Mouse (Mus musculus) stomach, embryonic 15.5 days (tissue): ENCODE results near the gene Tmem101. TPM values are rescaled to one million over a fixed set of nuclear protein-coding genes. Genes with fewer than 3 reads are reported as not detected.
"Not testable (repeated sequence)": the region's sequence is repeated elsewhere in the genome, so short reads cannot be mapped to it uniquely, and the experiment has no call there.

Source experiments
- ATAC-seq: fragments of 200-750 bp; cut with Nextera tagmentation; 2 replicates; pipeline ENCODE4 v1.8.0; 2017; ENCODE audit warnings: low read depth, moderate number of reproducible peaks, moderate TSS enrichment; ENCODE audit not compliant: insufficient read depth, low FRiP score
- H3K27ac ChIP-seq: fragments of 300-500 bp; sonication (generic); 2 replicates; pipeline ENCODE4 v1.5.1; 2015; ENCODE audit warnings: mild to moderate bottlenecking, inconsistent platforms
- H3K27me3 ChIP-seq: fragments of 300-500 bp; sonication (generic); replicated peaks from 2 replicates; pipeline ENCODE4 v1.6.1; 2015; ENCODE audit warnings: inconsistent platforms
- H3K36me3 ChIP-seq: fragments of 300-500 bp; sonication (generic); 2 replicates; pipeline ENCODE4 v1.6.1; 2015; ENCODE audit warnings: inconsistent platforms
- H3K4me1 ChIP-seq: fragments of 300-500 bp; sonication (generic); 2 replicates; pipeline ENCODE4 v1.6.1; 2015; ENCODE audit warnings: inconsistent platforms
- H3K4me2 ChIP-seq: fragments of 300-500 bp; sonication (generic); 2 replicates; pipeline ENCODE4 v1.6.1; 2015; ENCODE audit warnings: mild to moderate bottlenecking, inconsistent platforms
- H3K4me3 ChIP-seq: fragments of 300-500 bp; sonication (generic); replicated peaks from 2 replicates; pipeline ENCODE4 v1.5.1; 2015; ENCODE audit warnings: inconsistent platforms
- H3K9ac ChIP-seq: fragments of 300-500 bp; sonication (generic); 2 replicates; pipeline ENCODE4 v1.6.1; 2015; ENCODE audit warnings: inconsistent platforms
- H3K9me3 ChIP-seq: fragments of 300-500 bp; sonication (generic); 2 replicates; pipeline ENCODE4 v1.6.1; 2016; ENCODE audit warnings: inconsistent platforms
- WGBS: fragments of 180-500 bp; shearing (Covaris S2); methylation state at CpG from one replicate; pipeline ENCODE4 v1.1.7; 2015; 5-methylcytosine and 5-hydroxymethylcytosine counted together
- polyA plus RNA-seq: library from polyadenylated mRNA; unstranded; fragments of >200 nt; fragmentation: Nextera tagmentation; extraction: Ambion mirVana; gene quantifications from 2 replicates; pipeline ENCODE4 v1.2.1, GENCODE M21; 2015

Tmem101 gene
- polyA plus RNA-seq, 1 experiment from 2014 or later, result 28.3 TPM

DNA sequence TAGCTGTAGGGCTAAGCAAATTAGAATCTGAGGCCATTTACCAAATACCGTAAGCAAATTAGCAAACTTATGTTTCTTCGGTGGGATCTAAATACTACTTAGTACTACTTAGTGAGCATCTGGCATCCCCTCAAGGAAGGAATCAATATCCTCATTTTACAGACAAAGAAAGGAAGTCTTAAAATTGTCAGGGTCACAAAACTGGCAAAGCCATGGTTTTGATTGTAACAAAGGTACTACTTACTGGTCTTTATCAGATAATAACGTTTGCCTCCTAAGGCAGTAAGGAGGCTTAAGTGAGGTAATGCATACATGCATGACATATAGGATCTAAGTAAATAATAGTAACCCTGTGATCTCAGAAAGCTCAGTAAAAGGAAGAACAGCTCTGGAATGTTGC lies 29.5 kb upstream of the Tmem101 start:
- H3K9me3 ChIP-seq, result no peaks in the 10 kb centered on the region
- WGBS, result 49% methylated on average over 3 of the region's 3 CpGs
- ATAC-seq, result no peak
- no peak overlapping the region for H3K9ac ChIP-seq
- H3K4me2 ChIP-seq, result peak overlapping the region; percentile 65
- peak overlapping the region; percentile 94 for H3K27ac ChIP-seq
- no peaks in the 10 kb centered on the region for H3K27me3 ChIP-seq
- peak overlapping the region; percentile 92 for H3K4me3 ChIP-seq
- H3K36me3 ChIP-seq, result 0 out of 2 replicates have a peak, but pooled peaks cover 4% of the 10 kb centered on the region
- H3K4me1 ChIP-seq, result peaks cover 16% of the 10 kb centered on the region

DNA sequence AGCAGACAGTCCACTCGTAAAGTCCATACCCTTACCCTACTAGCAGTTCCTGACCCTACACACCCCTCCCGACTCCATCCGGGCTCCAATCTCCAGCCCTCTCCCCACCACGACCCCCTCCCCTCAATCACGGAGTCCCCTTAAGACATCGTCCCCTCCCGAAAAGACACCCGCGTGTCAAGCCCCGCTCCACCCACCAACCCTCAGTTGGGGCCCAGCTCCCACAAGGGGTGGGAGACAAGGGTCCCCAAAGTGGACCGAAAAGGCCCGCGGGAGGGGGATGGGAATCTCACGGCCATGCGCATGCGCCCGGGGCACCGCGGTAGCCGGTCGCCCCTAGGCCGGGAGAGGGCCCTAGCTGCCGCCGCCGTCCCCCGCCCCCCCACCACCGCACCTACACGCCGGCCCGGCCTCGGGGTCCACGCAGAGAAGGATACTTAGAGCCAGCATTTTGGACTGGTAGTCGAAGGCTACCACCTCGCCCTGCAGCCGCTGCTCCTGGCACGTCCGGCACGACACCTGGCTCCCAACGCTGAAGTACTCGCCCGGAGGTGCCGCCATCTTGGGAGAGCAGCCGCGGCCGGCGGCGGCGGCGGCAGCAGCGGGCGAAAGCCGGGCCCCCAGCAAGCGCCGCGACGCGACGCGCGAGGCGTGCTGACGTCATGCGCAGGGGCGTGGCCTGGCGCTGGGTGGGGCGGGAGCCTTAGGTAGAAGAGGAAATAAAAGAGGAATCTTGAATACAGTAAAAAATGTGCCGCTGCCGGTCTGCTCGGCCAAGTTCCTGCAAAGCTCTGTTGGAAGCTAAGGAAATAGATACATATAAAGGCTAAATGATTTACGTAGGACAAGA lies 28.7 kb upstream of the Tmem101 start, which contains the start of gene Lsm12:
Lsm12 (minus strand) TSS at position 651 of the 850 bp plus-strand sequence.
- ATAC-seq, result peak; percentile 76
- WGBS, result under 1% methylated on average over 69 of the region's 70 CpGs
- no peaks in the 10 kb centered on the region for H3K9me3 ChIP-seq

GRCm38 (mm10) chr11:102184253-102184645 lies 28.0 kb upstream of the Tmem101 start:
- Histone ChIP-seq H3K4me2 (peak overlapping the region; percentile 65), H3K4me3 (peak overlapping the region; percentile 92), H3K9me3 (no peaks in the 10 kb centered on the region), H3K36me3 (0 out of 2 replicates have a peak, but pooled peaks cover 4% of the 10 kb centered on the region), H3K4me1 (peaks cover 10% of the 10 kb centered on the region), H3K27ac (peak overlapping the region; percentile 94), H3K9ac (peak overlapping the region; percentile 94), H3K27me3 (no peaks in the 10 kb centered on the region)
- no peak for ATAC-seq
- 2% methylated on average over 7 of the region's 7 CpGs for WGBS

More for the DNA sequence above, 28.7 kb upstream of the Tmem101 start, which contains the start of gene Lsm12:
- H3K36me3 ChIP-seq, result 0 out of 2 replicates have a peak, but pooled peaks cover 4% of the 10 kb centered on the region
- peak within 1 kb of the TSS; percentile 92 for H3K4me3 ChIP-seq
- peak within 1 kb of the TSS; percentile 94 for H3K27ac ChIP-seq
- no peaks in the 10 kb centered on the region for H3K27me3 ChIP-seq
- peak within 1 kb of the TSS; percentile 65 for H3K4me2 ChIP-seq
- H3K4me1 ChIP-seq, result peaks cover 11% of the 10 kb centered on the region
- peak within 1 kb of the TSS; percentile 94 for H3K9ac ChIP-seq

GRCm38 (mm10) chr11:102179836-102180235 lies 23.6 kb upstream of the Tmem101 start:
- no peaks in the 10 kb centered on the region for H3K27me3 ChIP-seq
- no peak overlapping the region for H3K27ac ChIP-seq
- H3K36me3 ChIP-seq, result peaks cover 18% of the 10 kb centered on the region
- ATAC-seq, result no peak
- H3K4me2 ChIP-seq, result no peak overlapping the region
- no peak overlapping the region for H3K4me3 ChIP-seq
- H3K9ac ChIP-seq, result no peak overlapping the region
- no peaks in the 10 kb centered on the region for H3K9me3 ChIP-seq
- H3K4me1 ChIP-seq, result peaks cover 3% of the 10 kb centered on the region; the same call in 1 of the 2 replicates

DNA sequence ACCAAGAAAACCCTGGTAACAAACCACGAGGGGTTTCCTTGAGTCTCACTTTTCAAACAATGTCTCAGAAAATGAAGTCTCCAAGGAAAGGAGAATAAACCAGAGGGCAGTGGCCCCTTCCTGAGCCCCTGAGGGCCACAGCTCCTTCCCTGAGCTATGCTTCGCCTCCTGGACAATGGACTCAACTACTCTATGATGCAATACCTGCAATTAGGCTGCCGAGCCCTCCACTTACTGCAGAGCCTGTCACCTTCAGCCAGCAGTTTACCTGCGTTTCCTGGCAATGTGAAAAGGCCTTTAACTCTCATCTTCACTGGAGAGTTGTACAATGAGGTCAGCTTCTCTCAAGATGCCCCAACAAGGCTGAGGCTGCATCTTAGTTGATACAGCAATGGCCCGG lies 12.5 kb upstream of the Tmem101 start:
- no peak for ATAC-seq
- no peaks in the 10 kb centered on the region for H3K4me1 ChIP-seq
- no peak overlapping the region for H3K4me2 ChIP-seq
- no peak overlapping the region for H3K27ac ChIP-seq
- H3K36me3 ChIP-seq, result peaks cover 28% of the 10 kb centered on the region
- 82% methylated on average over 5 of the region's 5 CpGs for WGBS
- H3K9ac ChIP-seq, result no peak overlapping the region
- no peak overlapping the region for H3K4me3 ChIP-seq
- H3K9me3 ChIP-seq, result no peaks in the 10 kb centered on the region
- H3K27me3 ChIP-seq, result no peaks in the 10 kb centered on the region

DNA sequence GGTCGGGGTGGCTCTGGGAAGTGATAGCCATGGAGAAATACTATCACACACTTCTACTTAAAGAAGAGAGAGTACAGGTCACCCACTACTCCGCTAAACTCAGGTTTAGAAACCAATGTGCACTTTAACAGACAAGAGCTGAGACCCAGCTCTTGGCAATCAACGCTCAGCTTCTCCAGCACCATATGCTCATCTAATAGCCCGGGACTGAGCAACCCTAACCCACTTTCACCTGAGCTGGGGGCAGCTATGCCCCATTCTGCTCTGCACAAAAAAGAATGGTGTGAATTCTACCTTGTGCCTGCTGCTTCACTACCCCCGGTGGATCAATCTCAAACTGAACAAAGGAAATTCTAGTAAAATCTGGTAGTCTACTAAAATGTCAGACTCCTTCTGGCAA lies 11.3 kb upstream of the Tmem101 start:
- H3K9me3 ChIP-seq, result no peaks in the 10 kb centered on the region
- no peaks in the 10 kb centered on the region for H3K4me1 ChIP-seq
- H3K4me2 ChIP-seq, result no peak overlapping the region
- H3K4me3 ChIP-seq, result no peak overlapping the region
- no peak for ATAC-seq
- WGBS, result 85% methylated on average over 5 of the region's 5 CpGs
- peaks cover 34% of the 10 kb centered on the region for H3K36me3 ChIP-seq
- no peak overlapping the region for H3K9ac ChIP-seq
- no peak overlapping the region for H3K27ac ChIP-seq
- no peaks in the 10 kb centered on the region for H3K27me3 ChIP-seq

- Histone ChIP-seq H3K27ac (no peak overlapping the region), H3K9ac (no peak overlapping the region), H3K36me3 (peaks cover 38% of the 10 kb centered on the region), H3K4me3 (no peak overlapping the region), H3K9me3 (no peaks in the 10 kb centered on the region), H3K4me2 (no peak overlapping the region), H3K4me1 (no peaks in the 10 kb centered on the region), H3K27me3 (no peaks in the 10 kb centered on the region)
- no peak for ATAC-seq
- 37% methylated on average over 6 of the region's 6 CpGs for WGBS
Measured at GRCm38 (mm10) chr11:102165971-102166722, 9.9 kb upstream of the Tmem101 start.

GRCm38 (mm10) chr11:102159781-102160180 lies 3.6 kb upstream of the Tmem101 start:
- Histone ChIP-seq H3K4me3 (no peak overlapping the region), H3K27me3 (no peaks in the 10 kb centered on the region), H3K36me3 (peaks cover 18% of the 10 kb centered on the region), H3K4me2 (no peak overlapping the region), H3K9ac (no peak overlapping the region), H3K9me3 (no peaks in the 10 kb centered on the region), H3K27ac (no peak overlapping the region), H3K4me1 (peaks cover 9% of the 10 kb centered on the region)
- 70% methylated on average over 5 of the region's 5 CpGs for WGBS
- no peak for ATAC-seq

- not testable (repeated sequence) for H3K36me3 ChIP-seq, H3K27me3 ChIP-seq, H3K4me2 ChIP-seq, H3K27ac ChIP-seq, H3K4me1 ChIP-seq, H3K4me3 ChIP-seq, H3K9me3 ChIP-seq, ATAC-seq, H3K9ac ChIP-seq
- 77% methylated on average over 2 of the region's 2 CpGs for WGBS
Measured at GRCm38 (mm10) chr11:102158024-102158423, 1.8 kb upstream of the Tmem101 start.

DNA sequence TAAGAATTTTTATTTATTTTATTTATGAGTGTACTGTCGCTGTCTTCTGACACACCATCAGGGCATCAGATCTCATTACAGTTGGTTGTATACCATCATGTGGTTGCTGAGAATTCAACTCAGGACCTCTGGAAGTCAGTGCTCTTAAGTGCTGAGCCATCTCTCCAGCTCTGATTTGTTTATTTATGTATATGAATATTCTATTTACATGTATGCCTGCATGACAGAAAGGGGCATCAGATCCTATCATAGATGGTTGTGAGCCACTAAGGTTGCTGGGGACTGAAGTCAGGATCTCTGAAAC lies 534 bp upstream of the Tmem101 start:
- H3K9ac ChIP-seq, result no peak overlapping the region
- peaks cover 9% of the 10 kb centered on the region for H3K4me1 ChIP-seq
- 6% methylated on average over 1 of the region's 1 CpGs for WGBS
- no peaks in the 10 kb centered on the region for H3K27me3 ChIP-seq
- H3K36me3 ChIP-seq, result no peaks in the 10 kb centered on the region
- ATAC-seq, result no peak
- H3K4me2 ChIP-seq, result peak overlapping the region; percentile 88; the same call in 1 of the 2 replicates
- no peaks in the 10 kb centered on the region for H3K9me3 ChIP-seq
- no peak overlapping the region; the same call in 1 of the 2 replicates for H3K4me3 ChIP-seq
- H3K27ac ChIP-seq, result no peak overlapping the region

DNA sequence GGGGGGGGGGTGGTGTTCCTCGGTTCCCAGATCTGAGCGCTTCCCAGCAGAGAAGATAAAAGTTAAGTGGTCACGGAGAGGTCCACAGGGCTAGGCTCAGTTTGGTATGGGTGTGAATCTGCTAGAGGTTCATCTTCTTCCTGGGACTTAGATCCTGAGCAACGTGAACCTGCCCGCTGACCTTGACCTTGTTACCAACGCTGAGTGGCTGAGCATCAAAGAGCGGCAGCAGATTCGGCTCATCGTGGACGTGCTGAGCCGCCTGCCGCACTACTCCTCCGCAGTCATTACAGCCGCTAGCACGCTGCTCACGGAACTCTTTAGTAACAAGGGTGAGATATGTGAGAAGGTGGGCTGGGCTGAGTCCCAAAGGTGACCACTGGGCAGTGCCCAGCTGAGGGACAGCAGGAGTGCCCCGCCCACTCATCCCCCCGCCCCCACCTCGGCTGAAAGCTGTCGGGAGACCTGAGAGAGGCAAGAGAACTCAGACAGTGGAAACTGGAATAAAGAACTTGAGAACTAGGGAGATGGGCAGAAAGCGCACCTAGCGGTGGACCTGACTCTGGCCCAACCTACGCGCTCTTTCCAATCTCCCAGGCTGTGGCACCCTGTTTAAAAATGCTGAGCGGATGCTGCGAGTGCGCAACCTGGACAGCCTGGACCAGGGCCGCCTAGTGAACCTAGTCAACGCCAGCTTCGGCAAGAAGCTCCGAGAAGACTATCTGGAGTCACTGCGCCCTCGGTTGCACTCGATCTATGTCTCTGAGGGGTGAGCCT lies 8.8 kb downstream of the Tmem101 start:
- Histone ChIP-seq H3K4me1 (peaks cover 22% of the 10 kb centered on the region), H3K9ac (no peak overlapping the region), H3K27ac (no peak overlapping the region), H3K27me3 (peaks cover 48% of the 10 kb centered on the region), H3K4me2 (peak overlapping the region; percentile 57; the same call in 1 of the 2 replicates), H3K36me3 (no peaks in the 10 kb centered on the region), H3K9me3 (no peaks in the 10 kb centered on the region), H3K4me3 (no peak overlapping the region; the same call in 1 of the 2 replicates)
- ATAC-seq, result no peak; the same call in 1 of the 2 replicates
- WGBS, result 11% methylated on average over 34 of the region's 34 CpGs
